Mouse (Mus musculus) embryonic fibroblast, embryonic 13.5 days (primary cell): Measurements from ENCODE around the gene Popdc3.

Experiments
- CTCF ChIP-seq: IDR thresholded peaks from 2 replicates; pipeline ENCODE4 v1.5.1; 2011; ENCODE audit warnings: mild to moderate bottlenecking, control low read depth, low read length, moderate library complexity, borderline replicate concordance; ENCODE audit not compliant: insufficient read depth
- POLR2A ChIP-seq: IDR thresholded peaks from 2 replicates; pipeline ENCODE4 v1.6.1; 2011; ENCODE audit warnings: low read depth, mild to moderate bottlenecking, control low read depth, low read length, moderate library complexity

- no peak for TF ChIP-seq CTCF
- no peak for TF ChIP-seq POLR2A
These were observed 185.5 kb downstream of the Popdc3 start for GRCm38 (mm10) chr10:45363396-45363795.
